ENCODE assay signal across 10 mouse cellular contexts in genomic region chr7:135403416-135403815, GRCm38 (mm10). TPM values are rescaled to one million over a fixed set of nuclear protein-coding genes. Genes with fewer than 3 reads are reported as not detected.
DNase-seq lines count a peak whose midpoint lies in the region; ATAC-seq and TF ChIP-seq lines count a peak whose summit lies in the region.
"Had no signal": no experiment of that assay in that cellular context is flagged by ENCODE, and none has a peak within 500 bp of the region (broad histone marks: within the 10 kb centered on the region; RNA-seq: fewer than 3 reads in every experiment).

No protein-coding gene starts in this region.

- H3K9me3 ChIP-seq in forebrain, embryonic 11.5 days (ENCODE audit: control insufficient read depth, low read length) = no peaks in the 10 kb centered on the region
- H3K9me3 ChIP-seq in intestine, embryonic 15.5 days = no peaks in the 10 kb centered on the region

- H3K4me3 ChIP-seq in forebrain, embryonic 11.5 days (ENCODE audit: low read depth, low read length) = no peak overlapping the region
- H3K4me3 ChIP-seq in intestine, embryonic 15.5 days (replicated peaks) = no peak overlapping the region
- no peak overlapping the region for H3K4me3 ChIP-seq in olfactory bulb, adult 2 months (ENCODE audit: insufficient read depth, low read depth, low read length)
- H3K4me3 ChIP-seq: erythroblast, embryonic 14.5 days had no signal

- no peak overlapping the region for H3K27ac ChIP-seq in forebrain, embryonic 11.5 days (ENCODE audit: low read depth, low read length)
- no peak overlapping the region for H3K27ac ChIP-seq in intestine, embryonic 15.5 days
- H3K27ac ChIP-seq in olfactory bulb, adult 2 months (ENCODE audit: insufficient read depth, low read depth, low read length) = no peak overlapping the region

- no peak overlapping the region for H3K4me2 ChIP-seq in forebrain, embryonic 11.5 days (ENCODE audit: low read depth, low read length, severe bottlenecking)
- no peak overlapping the region for H3K4me2 ChIP-seq in intestine, embryonic 15.5 days (replicated peaks)

- ATAC-seq in monocyte, adult 5-6 weeks (replicated peaks; ENCODE audit: insufficient number of reproducible peaks, low FRiP score, low TSS enrichment, poor library complexity, severe bottlenecking) = no peak
- ATAC-seq in forebrain, embryonic 11.5 days (replicated peaks; ENCODE audit: low FRiP score) = peak; percentile 85
- ATAC-seq in intestine, embryonic 15.5 days = peak; percentile 58; the same call in 1 of the 2 replicates

- intact Hi-C loops in left cerebral cortex, postnatal 14 days (cut with DNase I) = loop anchor here (1.0 to 10.0 kb wide), 3 partner anchors 61 to 261 kb away; no protein-coding TSS in a partner anchor

- TF ChIP-seq POLR2A in olfactory bulb, adult 2 months (IDR thresholded peaks at IDR 0.05; ENCODE audit: insufficient read depth, low read depth, low read length) = no peak

- no peak overlapping the region for H3K9ac ChIP-seq in forebrain, embryonic 11.5 days (ENCODE audit: low read length)
- H3K9ac ChIP-seq in intestine, embryonic 15.5 days = no peak overlapping the region

- no peaks in the 10 kb centered on the region for H3K4me1 ChIP-seq in forebrain, embryonic 11.5 days (replicated peaks; ENCODE audit: control insufficient read depth, insufficient read depth, low read length)
- no peaks in the 10 kb centered on the region for H3K4me1 ChIP-seq in intestine, embryonic 15.5 days (replicated peaks)
- H3K4me1 ChIP-seq in olfactory bulb, adult 2 months (ENCODE audit: control insufficient read depth, insufficient read depth, low read length) = no peaks in the 10 kb centered on the region

- H3K36me3 ChIP-seq in forebrain, embryonic 11.5 days (ENCODE audit: control insufficient read depth, insufficient read depth, low read length) = no peaks in the 10 kb centered on the region
- no peaks in the 10 kb centered on the region for H3K36me3 ChIP-seq in intestine, embryonic 15.5 days

- 0 out of 2 replicates have a peak, but pooled peaks cover 2% of the 10 kb centered on the region for H3K27me3 ChIP-seq in forebrain, embryonic 11.5 days (ENCODE audit: control insufficient read depth, insufficient read depth, low read length)
- H3K27me3 ChIP-seq in intestine, embryonic 15.5 days (replicated peaks) = peaks cover 4% of the 10 kb centered on the region; the same call in 1 of the 2 replicates

- DNase-seq in monocyte, adult 2 months (ENCODE audit: low read depth in 1 of 2, low spot score in 2 of 2) = peak; percentile 3 to 21
- peak; percentile 62 for DNase-seq in brain, embryonic 18.5 days (ENCODE audit: low read depth, low spot score)
- peak; percentile 88 for DNase-seq in forebrain, embryonic 11.5 days (ENCODE audit: low spot score)
- peak; percentile 76 to 89 for DNase-seq in left cerebral cortex, postnatal 14 days (ENCODE audit: low spot score in 2 of 2)
- DNase-seq in thymus, postnatal 25 days = peak; percentile 47

- 14% methylated on average over 5 of the region's 5 CpGs for WGBS in forebrain, embryonic 11.5 days
- 9% methylated on average over 5 of the region's 5 CpGs for WGBS in intestine, embryonic 15.5 days
- 10% methylated on average over 5 of the region's 5 CpGs for WGBS in olfactory bulb, adult 2 months

- 0 out of 2 replicates have a peak, but pooled peaks have one; percentile 25 for TF ChIP-seq CTCF in olfactory bulb, adult 2 months (IDR thresholded peaks at IDR 0.05; ENCODE audit: insufficient read depth, low read depth, low read length)

RNA-seq across cellular contexts. Expression of gene Foxi2, which starts 6.7 kb away (rescaled TPM):
- total RNA-seq in monocyte, adult 5-6 weeks (2017) = not detected in 3 replicates
- 0.91 and 1.1 TPM in 2 replicates for polyA plus RNA-seq in forebrain, embryonic 11.5 days (2014; fragmentation: Nextera tagmentation; extraction: Ambion mirVana)
- polyA plus RNA-seq in intestine, embryonic 15.5 days (2015; fragmentation: Nextera tagmentation; extraction: Ambion mirVana) = not detected in 2 replicates
- total RNA-seq in left cerebral cortex, postnatal 14 days (2021) = not detected
- not detected in 2 replicates for polyA plus RNA-seq in olfactory bulb, adult 2 months (2012; ENCODE audit: insufficient read depth, insufficient read length, low replicate concordance, missing spikeins)
- total RNA-seq: neutrophil, adult 5-6 weeks had no signal
- polyA plus RNA-seq: erythroblast, embryonic 14.5 days had no signal

Comparison
In these comparisons a context has a peak if more than half of its experiments do, and no peak if none do; other contexts are left out.
1. DNase-seq: peak in every context shown above with its lines; median percentile 88 in forebrain, embryonic 11.5 days; 82 in left cerebral cortex, postnatal 14 days; 62 in brain, embryonic 18.5 days; 47 in thymus, postnatal 25 days; 12 in monocyte, adult 2 months.